Mouse (Mus musculus): ENCODE data around the gene Cntfr.

- no peak for TF ChIP-seq CTCF (IDR thresholded peaks at IDR 0.05; ENCODE audit: low read depth)
- no peak for TF ChIP-seq EP300 (optimal IDR thresholded peaks at IDR 0.05)
Observed at GRCm38 (mm10) chr4:41635906-41636305, 61.0 kb downstream of the Cntfr start.
